Comparison of ENCODE assay signal across 17 mouse cellular contexts in genomic region chr2:6450544-6450943, GRCm38 (mm10).
DNase-seq lines count a peak whose midpoint lies in the region; ATAC-seq lines count a peak whose summit lies in the region.
"Had no signal": no experiment of that assay in that cellular context is flagged by ENCODE, and none has a peak within 500 bp of the region (broad histone marks: within the 10 kb centered on the region; RNA-seq: fewer than 3 reads in every experiment).

No protein-coding gene starts in this region.

- H3K36me3 ChIP-seq in forebrain, embryonic 12.5 days (replicated peaks) = no peaks in the 10 kb centered on the region
- H3K36me3 ChIP-seq in forebrain, embryonic 10.5 days (replicated peaks) = peaks cover 6% of the 10 kb centered on the region; the same call in 1 of the 2 replicates
- H3K36me3 ChIP-seq in midbrain, embryonic 14.5 days (ENCODE audit: control insufficient read depth, insufficient read depth, low read length) = no peaks in the 10 kb centered on the region
- H3K36me3 ChIP-seq in midbrain, embryonic 16.5 days (ENCODE audit: control insufficient read depth, insufficient read depth, low read length) = no peaks in the 10 kb centered on the region
- no peaks in the 10 kb centered on the region for H3K36me3 ChIP-seq in hindbrain, embryonic 16.5 days (ENCODE audit: control insufficient read depth, insufficient read depth, low read length)
- 0 out of 2 replicates have a peak, but pooled peaks cover 3% of the 10 kb centered on the region for H3K36me3 ChIP-seq in liver, embryonic 12.5 days
- H3K36me3 ChIP-seq: stomach, embryonic 15.5 days had no signal

- ATAC-seq in forebrain, embryonic 12.5 days (ENCODE audit: low FRiP score) = peak; percentile 31; the same call in 1 of the 2 replicates
- ATAC-seq in midbrain, embryonic 14.5 days (ENCODE audit: low FRiP score, low TSS enrichment) = no peak; the same call in 1 of the 2 replicates
- no peak for ATAC-seq in midbrain, embryonic 16.5 days
- ATAC-seq in hindbrain, embryonic 16.5 days = peak; percentile 57; the same call in 1 of the 2 replicates
- no peak for ATAC-seq in liver, embryonic 12.5 days
- ATAC-seq: Patski had no signal

- no peak overlapping the region for H3K4me3 ChIP-seq in forebrain, embryonic 12.5 days (replicated peaks)
- no peak overlapping the region for H3K4me3 ChIP-seq in forebrain, embryonic 10.5 days
- no peak overlapping the region for H3K4me3 ChIP-seq in midbrain, embryonic 14.5 days (replicated peaks; ENCODE audit: low read depth, low read length)
- no peak overlapping the region for H3K4me3 ChIP-seq in midbrain, embryonic 16.5 days (ENCODE audit: low read depth, low read length)
- H3K4me3 ChIP-seq in hindbrain, embryonic 16.5 days (ENCODE audit: low read length) = no peak overlapping the region
- H3K4me3 ChIP-seq in liver, embryonic 12.5 days = no peak overlapping the region
- H3K4me3 ChIP-seq: heart, adult 2 months; megakaryocyte, embryonic 14.5 days; myocyte; stomach, embryonic 15.5 days had no signal

- H3K27me3 ChIP-seq in forebrain, embryonic 12.5 days = no peaks in the 10 kb centered on the region
- no peaks in the 10 kb centered on the region for H3K27me3 ChIP-seq in forebrain, embryonic 10.5 days (ENCODE audit: poor library complexity, severe bottlenecking)
- H3K27me3 ChIP-seq in midbrain, embryonic 14.5 days (ENCODE audit: control insufficient read depth, insufficient read depth, low read length) = no peaks in the 10 kb centered on the region
- H3K27me3 ChIP-seq in midbrain, embryonic 16.5 days (ENCODE audit: control insufficient read depth, insufficient read depth, low read depth, low read length) = no peaks in the 10 kb centered on the region
- no peaks in the 10 kb centered on the region for H3K27me3 ChIP-seq in hindbrain, embryonic 16.5 days (replicated peaks; ENCODE audit: control insufficient read depth, insufficient read depth, low read length)
- H3K27me3 ChIP-seq in liver, embryonic 12.5 days (replicated peaks) = no peaks in the 10 kb centered on the region
- H3K27me3 ChIP-seq: megakaryocyte, embryonic 14.5 days; Patski; stomach, embryonic 15.5 days had no signal

- no peaks in the 10 kb centered on the region for H3K9me3 ChIP-seq in forebrain, embryonic 12.5 days
- no peaks in the 10 kb centered on the region for H3K9me3 ChIP-seq in forebrain, embryonic 10.5 days
- no peaks in the 10 kb centered on the region for H3K9me3 ChIP-seq in midbrain, embryonic 14.5 days (ENCODE audit: control insufficient read depth, low read length)
- H3K9me3 ChIP-seq in midbrain, embryonic 16.5 days (replicated peaks; ENCODE audit: control insufficient read depth, low read length, poor library complexity, severe bottlenecking) = no peaks in the 10 kb centered on the region
- H3K9me3 ChIP-seq in hindbrain, embryonic 16.5 days (ENCODE audit: control insufficient read depth, low read length) = no peaks in the 10 kb centered on the region
- H3K9me3 ChIP-seq in liver, embryonic 12.5 days (replicated peaks) = no peaks in the 10 kb centered on the region
- H3K9me3 ChIP-seq: megakaryocyte, embryonic 14.5 days; stomach, embryonic 15.5 days had no signal

- H3K4me1 ChIP-seq in forebrain, embryonic 12.5 days = peaks cover 14% of the 10 kb centered on the region
- H3K4me1 ChIP-seq in forebrain, embryonic 10.5 days = no peaks in the 10 kb centered on the region
- H3K4me1 ChIP-seq in midbrain, embryonic 14.5 days (ENCODE audit: control insufficient read depth, insufficient read depth, low read length) = no peaks in the 10 kb centered on the region
- H3K4me1 ChIP-seq in midbrain, embryonic 16.5 days (ENCODE audit: control insufficient read depth, insufficient read depth, low read length) = 0 out of 2 replicates have a peak, but pooled peaks cover 3% of the 10 kb centered on the region
- H3K4me1 ChIP-seq in hindbrain, embryonic 16.5 days (ENCODE audit: control insufficient read depth, insufficient read depth, low read depth, low read length) = peaks cover 5% of the 10 kb centered on the region
- peaks cover 6% of the 10 kb centered on the region for H3K4me1 ChIP-seq in liver, embryonic 12.5 days
- H3K4me1 ChIP-seq: stomach, embryonic 15.5 days had no signal

- no peak for DNase-seq in forebrain, embryonic 10.5 days (ENCODE audit: extremely low spot score, low spot score)
- DNase-seq in midbrain, embryonic 14.5 days = peak; percentile 52
- peak; percentile 94 to 96 for DNase-seq in cerebellum, postnatal 10 days
- DNase-seq in gastrocnemius, postnatal 4 days (ENCODE audit: low spot score in 2 of 2) = no peak
- DNase-seq: embryo, embryonic 11 days; heart, adult 2 months; kidney, adult 18-20 months; kidney, postnatal 36 days; thymus, postnatal 4 days had no signal

- no peak overlapping the region for H3K27ac ChIP-seq in forebrain, embryonic 12.5 days
- no peak overlapping the region for H3K27ac ChIP-seq in forebrain, embryonic 10.5 days
- H3K27ac ChIP-seq in midbrain, embryonic 14.5 days (replicated peaks; ENCODE audit: low read depth, low read length) = no peak overlapping the region
- no peak overlapping the region for H3K27ac ChIP-seq in midbrain, embryonic 16.5 days (ENCODE audit: low read length)
- no peak overlapping the region for H3K27ac ChIP-seq in hindbrain, embryonic 16.5 days (ENCODE audit: low read depth, low read length)
- H3K27ac ChIP-seq in liver, embryonic 12.5 days = no peak overlapping the region
- H3K27ac ChIP-seq: heart, adult 2 months; stomach, embryonic 15.5 days had no signal

- H3K9ac ChIP-seq in forebrain, embryonic 12.5 days = no peak overlapping the region
- no peak overlapping the region for H3K9ac ChIP-seq in midbrain, embryonic 14.5 days (replicated peaks; ENCODE audit: low read length)
- H3K9ac ChIP-seq in midbrain, embryonic 16.5 days (ENCODE audit: low read depth, low read length) = no peak overlapping the region
- no peak overlapping the region for H3K9ac ChIP-seq in hindbrain, embryonic 16.5 days (ENCODE audit: low read depth, low read length)
- no peak overlapping the region for H3K9ac ChIP-seq in liver, embryonic 12.5 days
- H3K9ac ChIP-seq: stomach, embryonic 15.5 days had no signal

- no peak overlapping the region for H3K4me2 ChIP-seq in forebrain, embryonic 12.5 days
- no peak overlapping the region for H3K4me2 ChIP-seq in midbrain, embryonic 14.5 days (ENCODE audit: low read length)
- H3K4me2 ChIP-seq in midbrain, embryonic 16.5 days (ENCODE audit: low read length) = no peak overlapping the region
- no peak overlapping the region for H3K4me2 ChIP-seq in hindbrain, embryonic 16.5 days (ENCODE audit: low read length)
- H3K4me2 ChIP-seq in liver, embryonic 12.5 days = no peak overlapping the region
- H3K4me2 ChIP-seq: stomach, embryonic 15.5 days had no signal

- WGBS in forebrain, embryonic 12.5 days = 67% methylated on average over 3 of the region's 3 CpGs
- WGBS in forebrain, embryonic 10.5 days = 91% methylated on average over 3 of the region's 3 CpGs
- 60% methylated on average over 3 of the region's 3 CpGs for WGBS in midbrain, embryonic 14.5 days
- WGBS in midbrain, embryonic 16.5 days = 67% methylated on average over 3 of the region's 3 CpGs
- WGBS in hindbrain, embryonic 16.5 days = 40% methylated on average over 3 of the region's 3 CpGs
- WGBS in liver, embryonic 12.5 days (ENCODE audit: insufficient replicate concordance) = 78% methylated on average over 3 of the region's 3 CpGs

Comparison
In these comparisons a context has a peak if more than half of its experiments do, and no peak if none do; other contexts are left out.
1. ATAC-seq: peak in forebrain, embryonic 12.5 days (single experiment) and hindbrain, embryonic 16.5 days (single experiment); none in midbrain, embryonic 14.5 days (single experiment), midbrain, embryonic 16.5 days (single experiment) and liver, embryonic 12.5 days (single experiment).
2. DNase-seq: peak in midbrain, embryonic 14.5 days (single experiment) and cerebellum, postnatal 10 days (2 of 2); none in forebrain, embryonic 10.5 days (single experiment) and gastrocnemius, postnatal 4 days (0 of 2).